Mouse (Mus musculus): ENCODE results near the gene Spi1.
"Not testable (repeated sequence)": the region's sequence is repeated elsewhere in the genome, so short reads cannot be mapped to it uniquely, and the experiment has no call there.

Gene Spi1

DNA sequence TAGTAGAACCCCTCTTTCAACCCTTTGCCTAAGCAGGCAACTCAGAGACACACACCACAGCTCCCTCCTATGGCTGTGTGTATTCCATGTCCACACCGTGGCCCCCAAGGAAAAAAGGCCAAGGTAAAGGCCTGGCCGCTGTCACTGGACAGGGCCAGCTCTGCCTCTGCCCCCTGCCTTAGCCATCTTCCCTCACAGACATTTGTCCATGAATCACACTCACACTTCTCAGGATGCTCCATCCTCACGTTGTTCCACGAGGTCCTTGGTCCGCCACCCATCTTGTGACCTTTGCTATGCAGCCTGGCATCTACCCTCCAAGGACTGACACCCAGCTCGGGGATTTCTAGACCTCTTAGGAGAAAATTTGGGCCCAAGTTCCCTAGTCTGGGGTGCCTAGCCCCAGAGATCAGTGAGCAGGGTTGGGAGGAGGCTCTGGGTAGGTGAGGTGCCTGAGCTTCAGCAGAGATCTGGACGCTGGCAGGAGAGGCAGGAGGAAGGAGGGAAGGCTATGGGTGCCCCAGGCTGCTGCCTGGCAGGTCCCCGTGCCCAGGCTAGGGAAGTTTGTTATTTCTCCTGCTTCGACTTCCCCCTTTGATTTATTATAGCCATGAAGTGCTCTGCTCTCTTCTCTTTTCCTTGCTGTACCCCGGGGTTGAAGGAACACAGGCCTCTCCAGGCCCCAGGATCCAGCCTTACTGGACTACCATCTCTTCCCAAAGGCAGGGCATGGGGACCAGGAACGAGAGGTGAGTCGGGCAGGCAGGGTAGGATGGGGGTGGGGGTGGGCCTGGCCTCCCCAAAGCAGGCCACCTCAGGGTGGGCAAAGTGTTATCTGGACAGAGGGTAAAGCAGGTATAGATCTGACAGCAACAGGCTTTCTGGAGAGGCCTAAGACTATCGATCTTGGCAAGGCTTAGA lies at the start of gene Spi1:
Spi1 (plus strand) TSS at position 616 of the 921 bp plus-strand sequence.
- no peak for DNase-seq

DNA sequence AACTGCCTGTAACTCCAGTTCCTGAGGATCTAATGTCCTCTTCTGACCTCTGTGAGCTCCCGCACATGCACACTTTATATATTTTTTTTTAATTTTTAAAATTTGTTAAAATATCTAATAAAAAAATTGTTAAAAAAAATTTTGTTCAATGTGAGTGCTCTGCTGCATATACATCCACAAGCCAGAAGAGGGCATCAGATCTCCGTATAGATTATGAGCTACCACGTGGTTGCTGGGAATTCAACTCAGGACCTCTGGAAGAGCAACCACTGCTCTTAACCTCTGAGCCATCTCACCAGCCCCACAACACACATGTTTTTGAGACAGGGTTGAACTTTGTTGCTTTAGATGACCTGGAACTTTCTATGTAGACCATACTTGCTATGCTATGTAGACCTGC lies 49.2 kb upstream of the Spi1 start:
- no peak for DNase-seq

DNA sequence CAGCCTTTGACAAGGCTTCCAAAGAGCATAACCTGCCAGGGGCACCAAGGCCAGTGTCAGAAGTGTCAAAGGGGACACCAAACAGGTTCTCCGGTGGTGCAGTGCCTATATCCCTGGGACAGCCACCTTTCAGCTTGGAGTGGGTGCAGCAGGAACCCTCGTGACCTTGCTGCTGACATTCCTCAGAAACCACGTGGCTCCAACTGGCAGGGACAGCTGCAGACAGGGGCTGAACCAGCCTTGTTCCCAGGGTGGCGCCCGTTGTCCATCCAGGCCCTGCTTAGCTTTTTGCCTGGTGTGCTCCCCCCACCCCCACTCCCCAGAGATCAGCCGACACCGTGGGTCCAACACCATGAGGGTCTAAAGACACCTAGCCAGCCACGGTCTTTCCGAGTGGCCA lies 46.8 kb upstream of the Spi1 start, which contains the start of gene Rapsn:
Rapsn (plus strand) TSS at position 236 of the 400 bp plus-strand sequence.
- peak; percentile 65 for DNase-seq

DNA sequence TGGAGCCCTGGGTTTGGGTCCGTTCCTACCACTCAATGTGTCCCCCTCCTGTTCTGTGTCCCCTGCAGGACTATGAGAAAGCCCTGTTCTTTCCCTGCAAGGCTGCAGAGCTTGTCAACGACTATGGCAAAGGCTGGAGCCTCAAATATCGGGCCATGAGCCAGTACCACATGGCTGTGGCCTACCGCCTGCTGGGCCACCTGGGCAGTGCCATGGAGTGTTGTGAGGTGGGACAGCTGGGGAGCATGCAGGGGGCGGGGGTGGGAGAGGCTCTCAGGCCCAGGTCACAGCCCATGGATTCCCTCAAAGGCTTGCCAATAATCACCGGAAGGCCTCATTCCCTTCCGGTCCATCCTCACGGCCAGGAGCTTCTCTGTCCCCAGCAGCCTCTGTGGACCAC lies 40.4 kb upstream of the Spi1 start:
- no peak for DNase-seq

DNA sequence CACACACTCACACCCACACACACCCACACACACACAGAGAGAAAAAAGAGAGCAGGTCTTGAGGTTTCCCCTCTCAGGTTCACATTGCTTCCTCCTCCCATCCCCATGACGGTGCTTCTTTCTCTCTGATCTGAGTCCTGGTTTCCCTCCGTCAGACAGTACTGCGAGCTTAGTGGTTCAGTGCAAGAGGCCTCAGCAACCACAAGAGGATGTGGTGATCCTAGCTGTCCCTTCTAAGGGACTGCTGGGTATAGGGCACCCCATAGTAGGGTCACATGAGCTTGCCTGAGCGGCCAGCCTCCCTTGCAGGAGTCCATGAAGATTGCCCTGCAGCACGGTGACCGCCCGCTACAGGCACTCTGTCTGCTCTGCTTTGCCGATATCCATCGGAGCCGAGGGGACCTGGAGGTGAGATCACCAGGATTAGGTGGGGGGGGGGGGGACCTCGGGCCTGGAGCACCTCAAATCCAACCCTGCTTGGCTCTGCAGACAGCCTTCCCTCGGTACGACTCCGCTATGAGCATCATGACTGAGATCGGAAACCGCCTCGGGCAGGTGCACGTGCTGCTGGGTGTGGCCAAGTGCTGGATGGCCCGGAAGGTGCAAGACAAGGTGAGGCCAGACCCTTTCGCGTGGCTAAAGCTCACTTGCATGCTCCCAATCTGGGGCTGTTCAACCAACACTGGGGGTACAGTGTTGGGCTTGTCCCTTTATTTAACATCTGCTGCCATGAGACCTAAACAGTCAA lies 39.4 kb upstream of the Spi1 start:
- DNase-seq, result no peak

DNA sequence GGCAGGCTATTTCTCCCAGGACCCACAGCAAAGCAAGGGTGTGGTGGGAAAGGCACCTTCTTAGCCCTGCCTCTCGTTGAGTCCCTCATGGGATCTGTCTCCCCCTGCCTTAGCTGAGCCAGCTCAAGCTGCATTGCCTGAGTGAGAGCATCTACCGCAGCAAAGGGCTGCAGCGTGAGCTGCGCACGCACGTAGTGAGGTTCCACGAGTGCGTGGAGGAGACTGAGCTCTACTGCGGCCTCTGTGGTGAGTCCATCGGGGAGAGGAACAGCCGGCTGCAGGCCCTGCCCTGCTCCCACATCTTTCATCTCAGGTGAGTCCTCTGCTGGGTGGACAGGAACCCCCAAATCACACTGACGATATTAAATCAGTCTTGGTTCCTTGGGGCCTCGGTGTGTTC lies 37.5 kb upstream of the Spi1 start:
- no peak for DNase-seq

DNA sequence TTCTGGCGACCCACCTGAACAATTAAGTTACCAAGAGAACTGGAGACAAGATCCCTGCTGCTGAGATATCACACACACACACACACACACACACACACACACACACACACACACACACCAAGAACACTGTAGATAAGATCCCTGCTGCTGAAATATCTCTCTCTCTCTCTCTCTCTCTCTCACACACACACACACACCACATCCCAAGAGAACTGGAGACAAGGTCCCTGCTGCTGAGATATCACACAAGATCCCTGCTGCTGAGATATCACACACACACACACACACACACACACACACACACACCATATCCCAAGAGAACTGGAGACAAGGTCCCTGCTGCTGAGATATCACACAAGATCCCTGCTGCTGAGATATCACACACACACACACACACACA lies 36.4 kb upstream of the Spi1 start:
- DNase-seq, result not testable (repeated sequence)

DNA sequence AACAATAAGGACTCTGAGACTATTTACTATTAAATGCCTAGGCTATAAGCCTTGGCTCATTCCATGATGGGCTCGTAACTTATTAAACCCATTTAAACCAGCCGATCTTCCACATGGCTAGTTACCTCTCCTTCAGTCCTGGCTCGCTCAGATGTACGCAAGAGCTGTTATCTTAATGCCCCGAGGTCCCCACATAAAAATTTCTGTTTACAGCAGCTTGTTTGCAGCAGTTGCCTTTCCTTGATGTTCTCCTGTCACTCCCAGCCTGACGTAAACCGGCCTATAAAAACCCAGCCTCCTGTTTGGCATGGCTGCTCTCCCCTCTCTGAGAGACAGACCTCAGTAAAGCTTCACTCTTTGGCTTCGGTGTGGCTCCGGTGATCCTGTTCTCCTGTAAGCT lies 34.8 kb upstream of the Spi1 start:
- peak; percentile 42 for DNase-seq

DNA sequence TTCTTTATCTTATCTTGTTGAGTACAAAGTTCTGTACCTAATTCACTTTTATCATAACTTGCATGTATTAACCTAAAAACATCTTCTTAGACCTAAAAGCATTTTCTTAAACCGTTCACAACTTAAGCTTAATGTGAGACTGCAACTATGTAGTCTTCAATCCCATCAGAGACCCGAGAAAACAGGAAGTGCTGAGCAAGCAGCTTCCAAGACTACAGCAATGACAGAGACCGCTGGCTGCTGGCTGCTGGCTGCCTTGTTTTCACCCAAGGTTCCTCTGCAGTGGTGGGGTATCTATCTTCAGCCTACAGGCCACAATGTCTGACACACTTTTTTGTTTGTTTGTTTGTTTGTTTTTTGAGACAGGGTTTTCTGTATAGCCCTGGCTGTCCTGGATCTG lies 30.3 kb upstream of the Spi1 start:
- DNase-seq, result no peak

DNA sequence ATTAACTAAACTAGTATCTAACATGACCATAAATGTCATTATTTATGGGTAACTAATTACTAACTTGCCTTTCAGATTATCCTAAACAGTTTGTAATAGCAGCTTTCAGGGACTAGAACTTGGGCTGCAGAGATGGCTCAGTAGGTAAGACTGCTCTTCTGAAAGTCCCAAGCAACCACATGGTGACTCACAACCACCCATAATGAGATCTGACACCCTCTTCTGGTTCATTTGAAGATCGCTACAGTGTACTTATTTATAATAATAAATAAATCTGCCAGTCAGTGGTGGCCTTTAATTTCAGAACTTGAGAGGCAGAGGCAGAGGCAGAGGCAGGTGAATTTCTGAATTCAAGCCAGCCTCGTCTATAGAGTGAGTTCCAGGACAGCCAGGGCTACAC lies 29.4 kb upstream of the Spi1 start:
- no peak for DNase-seq

DNA sequence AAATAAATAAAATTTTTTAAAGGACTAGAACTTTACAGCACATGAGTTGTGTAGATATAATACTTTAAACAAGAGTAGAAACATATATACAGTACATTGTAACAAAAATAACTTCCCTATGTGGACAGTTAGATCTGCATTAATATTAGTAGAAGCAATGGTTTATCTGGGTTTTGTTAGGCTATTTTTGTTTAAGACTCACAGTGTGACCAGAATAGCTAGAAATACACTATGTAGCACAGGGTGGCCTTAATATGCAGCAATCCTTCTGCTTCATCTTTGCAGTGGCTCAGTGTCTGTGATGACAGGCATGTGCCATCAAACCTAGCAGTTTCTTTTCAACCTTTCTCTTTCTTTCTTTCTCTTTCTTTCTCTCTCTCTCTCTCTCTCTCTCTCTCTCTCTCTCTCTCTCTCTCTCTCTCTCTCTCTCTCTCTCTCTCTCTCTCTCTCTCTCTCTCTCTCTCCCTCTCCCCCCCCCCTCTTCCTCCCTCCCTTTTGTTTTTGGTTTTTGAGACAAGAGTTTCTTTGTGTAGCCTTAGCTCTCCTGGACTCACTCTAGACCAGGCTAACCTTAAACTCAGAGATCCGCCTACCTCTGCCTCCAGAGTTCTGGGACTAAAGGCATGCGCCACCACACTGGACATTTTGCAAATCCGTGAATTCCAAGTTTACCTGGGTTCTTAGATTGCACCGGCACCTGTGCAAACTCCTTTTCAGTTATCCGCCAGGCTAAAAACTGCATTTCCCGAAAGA lies 28.8 kb upstream of the Spi1 start:
- DNase-seq, result no peak

DNA sequence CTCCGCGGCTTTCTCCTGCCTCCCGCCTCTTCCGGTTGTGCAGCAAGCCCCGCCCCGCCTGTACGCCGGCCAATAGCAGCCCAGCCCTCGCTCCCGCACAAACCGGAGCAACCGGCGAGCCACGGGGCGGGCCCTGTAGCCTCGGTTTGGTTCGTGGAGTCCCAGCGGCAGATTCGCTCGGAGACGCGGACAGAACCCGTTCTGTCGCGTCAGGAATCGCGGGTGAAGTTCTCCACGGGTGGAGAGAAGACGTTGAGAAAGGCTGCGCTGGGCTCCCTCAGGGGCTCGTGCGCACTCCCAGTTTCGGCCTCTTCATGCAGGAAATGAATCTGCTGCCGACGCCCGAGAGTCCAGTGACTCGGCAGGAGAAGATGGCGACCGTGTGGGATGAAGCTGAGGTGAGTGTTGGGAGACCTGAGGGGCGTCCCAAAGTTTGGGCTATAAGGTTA lies 28.2 kb upstream of the Spi1 start, which contains the start of gene Psmc3:
Psmc3 (plus strand) TSS at position 76 of the 449 bp plus-strand sequence.
- peak; percentile 97 for DNase-seq

DNA sequence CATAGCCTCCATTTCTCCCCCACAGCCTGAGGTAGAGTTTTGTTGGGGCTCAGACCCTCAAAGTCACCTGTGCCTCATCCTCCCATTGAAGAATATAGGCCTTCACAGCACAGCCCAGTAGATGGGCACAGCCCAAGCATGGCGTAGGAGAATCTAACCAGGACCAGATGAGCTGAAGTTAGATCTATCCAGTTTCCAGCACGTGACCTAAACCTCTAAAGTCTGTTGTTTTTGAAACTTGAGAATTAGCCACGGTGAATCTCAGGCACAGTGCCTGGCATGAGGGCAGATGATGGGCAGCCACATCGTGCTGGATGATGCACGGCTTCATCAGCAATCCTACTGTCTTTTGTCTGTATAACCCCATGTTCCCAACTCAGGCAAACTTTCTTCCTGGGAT lies 23.8 kb upstream of the Spi1 start:
- no peak for DNase-seq

DNA sequence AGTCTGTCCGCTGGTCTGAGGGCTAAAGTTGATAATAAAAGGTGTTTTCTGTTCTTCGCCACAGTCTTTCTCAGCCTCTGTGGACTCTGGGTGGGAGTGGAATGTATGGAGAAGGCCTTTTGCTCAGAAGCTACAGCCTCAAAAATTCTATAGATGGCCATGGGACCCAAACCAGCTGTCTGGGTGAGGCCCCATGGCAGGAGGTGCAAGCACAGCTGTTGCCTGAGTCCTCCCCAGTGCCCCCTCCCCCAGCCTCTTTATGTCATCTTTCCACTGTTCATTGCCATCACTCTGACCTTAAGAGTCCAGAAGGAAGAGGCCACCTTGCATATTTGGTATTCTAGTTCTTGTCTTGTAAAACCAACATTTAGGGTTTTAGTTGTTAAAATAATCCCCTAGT lies 22.8 kb upstream of the Spi1 start:
- no peak for DNase-seq

DNA sequence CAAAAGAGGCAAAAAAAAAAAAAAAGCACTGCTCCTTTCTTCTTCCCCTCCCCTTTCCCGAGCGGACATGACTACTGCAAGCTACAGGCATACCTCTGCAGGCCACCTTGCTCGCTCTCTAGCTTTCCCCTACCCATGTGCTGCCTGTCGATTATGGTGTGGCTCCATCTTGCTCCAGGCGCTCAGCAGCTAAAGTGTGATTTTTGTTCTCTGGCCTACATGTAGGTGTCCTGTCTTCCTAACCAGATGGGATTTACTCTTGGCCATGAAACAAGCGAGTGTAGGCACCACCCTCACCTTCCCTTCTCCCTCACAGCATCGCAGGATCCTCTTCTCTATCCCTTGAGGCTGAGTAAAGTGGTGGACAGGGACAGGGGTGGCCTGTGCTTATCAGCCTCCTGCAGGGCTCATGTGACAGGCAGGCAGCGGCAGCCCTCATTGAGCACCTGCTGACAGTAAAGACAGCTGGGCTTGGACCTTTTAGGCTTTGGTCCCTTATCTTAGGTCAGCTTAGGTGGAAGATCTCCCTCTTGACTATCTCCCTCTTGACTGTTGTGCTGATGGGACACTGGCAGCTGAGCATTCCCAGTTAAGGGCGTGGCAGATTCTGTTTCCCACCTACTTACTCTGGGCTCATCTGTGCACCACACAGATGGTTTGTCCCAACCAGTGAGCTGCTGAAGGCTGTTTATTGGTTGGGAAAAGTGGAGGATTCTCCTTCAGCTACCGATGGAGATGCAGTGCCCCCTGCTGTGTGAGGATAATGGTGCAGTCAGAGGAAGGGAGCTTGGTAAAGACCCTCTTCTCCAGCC lies 21.4 kb upstream of the Spi1 start:
- peak; percentile 51 for DNase-seq

DNA sequence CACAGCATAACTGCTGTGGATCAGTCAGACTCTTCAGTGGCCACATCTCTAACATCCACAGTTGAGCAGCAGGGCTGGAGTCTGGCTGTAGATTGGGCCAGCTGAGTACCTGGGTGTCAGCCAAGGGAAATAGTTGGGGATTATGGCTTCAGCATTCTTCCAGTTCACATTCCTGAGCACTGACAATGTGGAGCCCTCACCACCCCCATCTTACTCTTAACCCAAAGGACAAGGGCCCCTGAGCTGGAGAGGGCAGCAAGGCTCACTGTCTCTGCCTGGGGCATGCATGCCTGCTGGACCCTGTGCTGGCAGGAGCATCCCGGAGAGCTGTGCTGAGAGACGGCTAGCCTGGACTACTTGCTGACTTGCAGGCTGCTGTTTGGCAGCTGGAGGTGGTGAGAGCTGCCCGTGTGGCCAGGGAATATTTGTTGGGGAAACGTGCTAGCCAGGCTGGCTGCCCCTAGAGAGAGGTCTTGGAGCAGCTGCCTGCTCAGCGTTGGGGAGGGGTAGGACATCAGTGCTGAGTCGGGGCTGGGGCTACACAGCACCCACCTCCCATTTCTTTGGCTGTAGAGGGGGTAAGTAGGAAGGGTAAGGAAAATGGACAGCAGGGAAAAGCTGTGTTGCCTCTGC lies 20.2 kb upstream of the Spi1 start:
- peak; percentile 58 for DNase-seq

DNA sequence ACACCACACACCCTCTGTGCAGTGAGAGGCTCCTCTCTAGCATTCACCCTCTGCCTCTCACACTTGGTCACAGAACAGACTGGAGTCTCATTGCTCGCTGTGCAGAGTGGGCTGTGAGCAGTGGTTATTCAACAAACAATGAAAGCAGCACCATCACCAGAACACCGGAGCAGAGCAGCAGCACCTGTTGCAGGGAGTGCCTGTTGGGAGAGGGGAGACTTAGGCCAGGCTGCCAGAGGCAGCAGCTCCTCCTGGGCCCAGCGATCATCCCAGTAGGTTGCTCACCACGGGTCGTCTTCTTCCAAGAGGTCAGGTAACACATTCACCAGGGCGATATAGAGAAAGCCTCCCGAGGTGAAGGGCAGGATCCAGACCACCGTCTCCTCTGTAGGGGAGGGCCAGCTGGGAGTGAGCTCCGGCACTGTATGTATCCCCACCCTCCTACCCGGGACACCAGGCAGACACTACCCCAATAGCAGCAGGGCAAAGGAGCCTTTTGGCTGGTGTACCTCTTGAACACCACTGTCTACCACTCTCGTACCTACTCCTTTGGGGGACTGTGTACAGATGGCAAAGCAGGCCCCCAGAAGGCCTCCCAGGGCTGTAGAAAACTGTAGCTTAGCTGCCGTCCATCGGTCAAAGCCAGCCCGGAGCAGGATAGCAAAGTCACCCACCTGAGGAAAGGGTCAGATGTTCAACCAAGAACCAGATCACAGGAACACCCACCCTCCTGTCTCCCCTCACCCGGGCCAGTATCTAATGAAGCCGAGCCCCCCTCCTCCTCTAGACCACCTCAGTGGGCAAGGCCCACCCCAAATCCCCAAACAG lies 19.2 kb upstream of the Spi1 start:
- no peak for DNase-seq

DNA sequence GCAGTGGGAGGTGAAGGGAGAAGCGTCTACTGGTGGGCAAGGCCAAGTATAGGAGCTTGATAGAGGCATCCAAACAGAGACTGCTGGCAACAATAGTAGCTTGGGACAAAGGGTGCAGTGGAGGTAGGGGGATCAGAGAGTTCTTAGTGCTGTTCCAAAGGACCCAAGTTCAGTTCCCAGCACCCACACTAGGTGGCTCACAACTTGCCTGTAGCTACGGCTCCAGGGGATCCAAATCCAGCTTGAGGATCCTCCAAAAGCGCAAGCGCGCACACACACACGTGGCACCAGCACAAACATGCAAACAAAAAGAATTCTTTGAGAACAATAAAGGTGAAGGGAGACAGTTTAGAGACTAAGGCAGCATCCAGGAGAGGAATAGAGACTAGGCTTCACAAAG lies 18.0 kb upstream of the Spi1 start:
- DNase-seq, result no peak

DNA sequence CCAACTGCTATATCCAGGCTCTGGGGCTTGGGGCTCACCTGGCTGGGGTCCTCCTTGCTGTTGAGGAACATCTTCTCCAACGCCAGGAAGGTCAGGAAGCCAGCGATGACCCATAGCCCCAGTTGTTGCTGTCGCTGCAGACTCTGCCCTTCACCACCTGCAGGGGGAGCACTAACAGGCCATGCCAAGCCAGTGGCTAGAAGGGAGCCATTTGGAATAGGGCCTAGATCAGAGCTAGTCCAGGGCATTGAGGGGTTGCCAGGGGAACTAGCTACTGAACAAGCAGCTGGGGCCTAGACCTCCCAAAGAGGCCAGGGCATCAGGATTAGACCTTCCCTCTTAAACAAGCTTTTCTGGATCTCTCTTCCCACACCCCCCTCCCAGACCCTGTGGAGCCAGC lies 16.6 kb upstream of the Spi1 start:
- DNase-seq, result peak; percentile 53

DNA sequence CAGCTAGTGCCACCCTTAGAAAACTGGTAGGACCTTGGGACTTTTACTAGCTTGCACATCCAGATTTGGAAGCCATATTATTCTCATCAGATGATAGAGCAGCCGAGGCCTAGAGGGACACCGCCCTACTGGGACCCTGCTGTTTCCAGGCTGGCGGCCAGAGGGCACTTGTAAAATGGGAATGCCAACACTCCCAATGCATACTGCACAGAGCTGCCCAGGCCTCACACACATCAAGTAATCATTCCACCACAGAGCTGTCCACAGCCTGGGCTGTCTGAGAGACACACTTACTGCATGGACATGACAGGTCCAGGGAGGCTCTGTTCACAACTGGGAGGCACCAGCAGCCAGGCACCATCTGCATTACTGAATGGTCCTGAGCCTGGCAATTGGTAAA lies 15.7 kb upstream of the Spi1 start:
- DNase-seq, result no peak

Data from kidney, adult 18-20 months (tissue).